Mouse (Mus musculus) intestine, embryonic 16.5 days (tissue): ENCODE results near the gene Trmt1. TPM values are rescaled to one million over a fixed set of nuclear protein-coding genes. Genes with fewer than 3 reads are reported as not detected.

Experiments
- ATAC-seq: fragments of 200-750 bp; cut with Nextera tagmentation; 2 replicates; pipeline ENCODE4 v1.8.0; 2017; ENCODE audit warnings: moderate TSS enrichment, moderate library complexity
- H3K27ac ChIP-seq: fragments of 300-500 bp; sonication (generic); 2 replicates; pipeline ENCODE4 v1.5.1; 2014; ENCODE audit warnings: mild to moderate bottlenecking, low read length
- H3K27me3 ChIP-seq: fragments of 300-500 bp; sonication (generic); replicated peaks from 2 replicates; pipeline ENCODE4 v1.6.1; 2014; ENCODE audit warnings: low read length, control low read depth, mixed read lengths; ENCODE audit not compliant: control insufficient read depth, insufficient read depth
- H3K36me3 ChIP-seq: fragments of 300-500 bp; sonication (generic); 2 replicates; pipeline ENCODE4 v1.6.1; 2014; ENCODE audit warnings: low read length, control low read depth; ENCODE audit not compliant: control insufficient read depth, insufficient read depth
- H3K4me1 ChIP-seq: fragments of 300-500 bp; sonication (generic); 2 replicates; pipeline ENCODE4 v1.6.1; 2014; ENCODE audit warnings: low read length, control low read depth, mixed read lengths; ENCODE audit not compliant: control insufficient read depth, insufficient read depth
- H3K4me2 ChIP-seq: fragments of 300-500 bp; sonication (generic); 2 replicates; pipeline ENCODE4 v1.6.1; 2014; ENCODE audit warnings: low read depth, low read length, control low read depth
- H3K4me3 ChIP-seq: fragments of 300-500 bp; sonication (generic); 2 replicates; pipeline ENCODE4 v1.5.1; 2014; ENCODE audit warnings: mild to moderate bottlenecking, low read length
- H3K9ac ChIP-seq: fragments of 300-500 bp; sonication (generic); 2 replicates; pipeline ENCODE4 v1.6.1; 2014; ENCODE audit warnings: low read depth, low read length
- H3K9me3 ChIP-seq: fragments of 300-500 bp; sonication (generic); 2 replicates; pipeline ENCODE4 v1.6.1; 2016; ENCODE audit warnings: low read length, control low read depth; ENCODE audit not compliant: control insufficient read depth
- WGBS: fragments of 180-500 bp; shearing (Covaris S2); extraction: QIAGEN DNeasy Blood & Tissue Kit; methylation state at CpG from one replicate; pipeline ENCODE4 v1.1.7; 2014; 5-methylcytosine and 5-hydroxymethylcytosine counted together
- polyA plus RNA-seq: library from polyadenylated mRNA; unstranded; fragments of >200 nt; fragmentation: Nextera tagmentation; extraction: Ambion mirVana; gene quantifications from 2 replicates; pipeline ENCODE4 v1.2.1, GENCODE M21; 2015

Gene Trmt1
- polyA plus RNA-seq, 1 experiment from 2014 or later: 67.1 TPM

- peaks cover 33% of the 10 kb centered on the region for H3K4me1 ChIP-seq
- peak overlapping the region; percentile 96 for H3K27ac ChIP-seq
- peak overlapping the region; percentile 88 for H3K4me2 ChIP-seq
- H3K9me3 ChIP-seq: no peaks in the 10 kb centered on the region
- peak overlapping the region; percentile 100 for H3K9ac ChIP-seq
- ATAC-seq: peak; percentile 41
- WGBS: under 1% methylated on average over 45 of the region's 62 CpGs
- no peaks in the 10 kb centered on the region for H3K27me3 ChIP-seq
- peak overlapping the region; percentile 100 for H3K4me3 ChIP-seq
- no peaks in the 10 kb centered on the region; the same call in 1 of the 2 replicates for H3K36me3 ChIP-seq
Measured at GRCm38 (mm10) chr8:84687003-84687704, 1.0 kb downstream of the Trmt1 start.

- peak; percentile 81 for ATAC-seq
- Histone ChIP-seq H3K4me2 (peak within 1 kb of the TSS; percentile 88), H3K4me3 (peak within 1 kb of the TSS; percentile 100), H3K9ac (peak within 1 kb of the TSS; percentile 100), H3K36me3 (no peaks in the 10 kb centered on the region; the same call in 1 of the 2 replicates), H3K27me3 (no peaks in the 10 kb centered on the region), H3K9me3 (no peaks in the 10 kb centered on the region), H3K27ac (peak within 1 kb of the TSS; percentile 96), H3K4me1 (peaks cover 33% of the 10 kb centered on the region)
- WGBS: under 1% methylated on average over 37 of the region's 37 CpGs
Measured at GRCm38 (mm10) chr8:84687705-84688100, 1.6 kb downstream of the Trmt1 start, which contains the start of gene Nacc1. Gene Nacc1 (minus strand): TSS chr8:84687862.

- Histone ChIP-seq H3K9ac (peak overlapping the region; percentile 82), H3K27ac (peak overlapping the region; percentile 58), H3K4me2 (peak overlapping the region; percentile 90), H3K4me3 (peak overlapping the region; percentile 91), H3K36me3 (no peaks in the 10 kb centered on the region; the same call in 1 of the 2 replicates), H3K9me3 (no peaks in the 10 kb centered on the region), H3K27me3 (no peaks in the 10 kb centered on the region), H3K4me1 (peaks cover 33% of the 10 kb centered on the region)
- under 1% methylated on average over 47 of the region's 47 CpGs for WGBS
- peak; percentile 82 for ATAC-seq
Measured at GRCm38 (mm10) chr8:84689091-84689915, 3.2 kb downstream of the Trmt1 start.

GRCm38 (mm10) chr8:84693332-84693731, 7.2 kb downstream of the Trmt1 start:
- H3K36me3 ChIP-seq: peaks cover 14% of the 10 kb centered on the region
- no peaks in the 10 kb centered on the region for H3K9me3 ChIP-seq
- WGBS: 42% methylated on average over 4 of the region's 4 CpGs

GRCm38 (mm10) chr8:84695140-84695539, 9.0 kb downstream of the Trmt1 start:
- peaks cover 15% of the 10 kb centered on the region for H3K36me3 ChIP-seq
- no peak overlapping the region for H3K9ac ChIP-seq
- no peaks in the 10 kb centered on the region for H3K27me3 ChIP-seq
- WGBS: 86% methylated on average over 6 of the region's 6 CpGs
- H3K27ac ChIP-seq: no peak overlapping the region
- H3K4me2 ChIP-seq: no peak overlapping the region
- no peaks in the 10 kb centered on the region for H3K9me3 ChIP-seq
- H3K4me1 ChIP-seq: peaks cover 4% of the 10 kb centered on the region; the same call in 1 of the 2 replicates
- ATAC-seq: no peak
- H3K4me3 ChIP-seq: no peak overlapping the region

More at GRCm38 (mm10) chr8:84693332-84693731, 7.2 kb downstream of the Trmt1 start:
- ATAC-seq: no peak
- Histone ChIP-seq H3K4me2 (no peak overlapping the region), H3K27me3 (no peaks in the 10 kb centered on the region), H3K4me3 (no peak overlapping the region), H3K27ac (no peak overlapping the region), H3K9ac (no peak overlapping the region), H3K4me1 (peaks cover 14% of the 10 kb centered on the region)

GRCm38 (mm10) chr8:84697166-84698130, 11.3 kb downstream of the Trmt1 start:
- H3K27ac ChIP-seq: no peak overlapping the region
- no peak for ATAC-seq
- H3K9me3 ChIP-seq: no peaks in the 10 kb centered on the region
- peaks cover 15% of the 10 kb centered on the region for H3K36me3 ChIP-seq
- WGBS: 90% methylated on average over 14 of the region's 14 CpGs
- no peak overlapping the region for H3K9ac ChIP-seq
- no peak overlapping the region for H3K4me3 ChIP-seq
- no peak overlapping the region for H3K4me2 ChIP-seq
- peaks cover 5% of the 10 kb centered on the region for H3K27me3 ChIP-seq
- peaks cover 7% of the 10 kb centered on the region for H3K4me1 ChIP-seq

- Histone ChIP-seq H3K9me3 (no peaks in the 10 kb centered on the region), H3K27me3 (peaks cover 14% of the 10 kb centered on the region), H3K4me3 (no peak overlapping the region), H3K9ac (no peak overlapping the region), H3K4me2 (no peak overlapping the region), H3K36me3 (peaks cover 15% of the 10 kb centered on the region), H3K27ac (no peak overlapping the region), H3K4me1 (peaks cover 7% of the 10 kb centered on the region)
- WGBS: 93% methylated on average over 5 of the region's 5 CpGs
- ATAC-seq: no peak
Measured at GRCm38 (mm10) chr8:84698288-84698687, 12.2 kb downstream of the Trmt1 start.

- Histone ChIP-seq H3K27ac (no peak overlapping the region; the same call in 1 of the 2 replicates), H3K4me3 (no peak overlapping the region), H3K9me3 (no peaks in the 10 kb centered on the region), H3K27me3 (peaks cover 20% of the 10 kb centered on the region), H3K9ac (no peak overlapping the region), H3K4me2 (no peak overlapping the region), H3K36me3 (peaks cover 15% of the 10 kb centered on the region), H3K4me1 (peaks cover 8% of the 10 kb centered on the region)
- 82% methylated on average over 9 of the region's 9 CpGs for WGBS
- ATAC-seq: no peak
Measured at GRCm38 (mm10) chr8:84698929-84699401, 12.9 kb downstream of the Trmt1 start.
